Mouse (Mus musculus) embryonic fibroblast, embryonic 13.5 days (primary cell): ENCODE measurements around the gene B4galt1.

ENCODE experiments used
- CTCF ChIP-seq: IDR thresholded peaks from 2 replicates; pipeline ENCODE4 v1.5.1; 2011; ENCODE audit warnings: mild to moderate bottlenecking, control low read depth, low read length, moderate library complexity, borderline replicate concordance; ENCODE audit not compliant: insufficient read depth
- POLR2A ChIP-seq: IDR thresholded peaks from 2 replicates; pipeline ENCODE4 v1.6.1; 2011; ENCODE audit warnings: low read depth, mild to moderate bottlenecking, control low read depth, low read length, moderate library complexity

DNA sequence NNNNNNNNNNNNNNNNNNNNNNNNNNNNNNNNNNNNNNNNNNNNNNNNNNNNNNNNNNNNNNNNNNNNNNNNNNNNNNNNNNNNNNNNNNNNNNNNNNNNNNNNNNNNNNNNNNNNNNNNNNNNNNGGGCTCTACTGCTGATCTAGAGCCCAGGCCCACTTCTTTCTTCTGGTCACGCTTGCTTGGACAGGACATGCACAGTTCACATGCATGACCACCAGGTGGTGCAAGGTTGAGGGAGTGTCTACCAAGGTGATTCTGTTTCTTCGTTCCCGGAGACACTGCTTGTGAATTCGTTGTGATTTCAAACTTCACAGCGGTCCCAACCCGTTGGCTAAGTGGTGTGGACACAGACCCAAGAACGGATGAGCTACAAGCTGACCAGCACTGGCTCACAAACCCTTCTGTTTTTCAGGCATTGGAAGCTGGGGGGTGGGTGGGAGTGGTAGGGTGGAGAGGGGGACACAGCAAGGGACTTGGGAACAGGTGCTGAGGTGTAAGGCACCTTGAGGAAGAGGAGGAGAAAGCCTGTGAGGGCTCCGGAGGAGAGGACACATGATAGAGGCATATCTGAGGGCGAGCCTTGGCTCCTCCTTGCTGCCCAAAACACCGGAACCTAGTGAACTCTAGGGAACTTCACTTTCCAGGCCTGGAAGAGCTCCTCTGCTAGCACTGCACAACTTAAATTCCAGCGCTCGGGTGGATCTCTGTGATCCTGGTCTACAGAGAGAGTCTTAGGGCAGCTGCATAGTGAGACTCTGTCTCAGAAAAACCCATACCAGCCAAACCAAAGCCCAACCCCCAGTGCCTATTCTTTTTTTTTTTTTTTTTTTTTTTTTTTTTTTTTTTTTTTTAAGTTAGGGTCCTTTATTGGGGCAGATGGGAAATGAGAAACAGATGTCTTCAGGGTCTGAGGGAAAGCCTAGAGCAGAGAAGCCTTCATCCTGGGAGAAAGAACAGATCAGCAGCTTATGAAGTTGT, 79.2 kb downstream of the B4galt1 start:
- TF ChIP-seq POLR2A (peak; percentile 19; the same call in 1 of the 2 replicates), CTCF (peak; percentile 90; the same call in 1 of the 2 replicates)
